Mouse (Mus musculus): ENCODE results near the gene Cdan1. TPM values are rescaled to one million over a fixed set of nuclear protein-coding genes. Genes with fewer than 3 reads are reported as not detected.
"Not testable (repeated sequence)": the region's sequence is repeated elsewhere in the genome, so short reads cannot be mapped to it uniquely, and the experiment has no call there.

The Cdan1 gene
- polyA plus RNA-seq, 1 experiment from 2014 or later = 9.3 TPM

GRCm38 (mm10) chr2:120710154-120710553 lies 139.8 kb downstream of the Cdan1 start:
- no peak for ATAC-seq (ENCODE audit: low read depth)
- 81% methylated on average over 3 of the region's 3 CpGs for WGBS
- Histone ChIP-seq H3K9me3 (ENCODE audit: control insufficient read depth, low read length) (no peaks in the 10 kb centered on the region), H3K9ac (ENCODE audit: low read depth, low read length) (no peak overlapping the region), H3K4me2 (ENCODE audit: low read depth, low read length) (no peak overlapping the region), H3K4me1 (ENCODE audit: control insufficient read depth, insufficient read depth, low read length) (no peaks in the 10 kb centered on the region), H3K27ac (replicated peaks; ENCODE audit: low read depth, low read length) (no peak overlapping the region), H3K27me3 (replicated peaks; ENCODE audit: control insufficient read depth, insufficient read depth, low read length) (no peaks in the 10 kb centered on the region), H3K36me3 (ENCODE audit: control insufficient read depth, insufficient read depth, low read length) (peaks cover 54% of the 10 kb centered on the region), H3K4me3 (ENCODE audit: low read depth, low read length) (no peak overlapping the region)
- DNase-seq (ENCODE audit: low spot score) = no peak

GRCm38 (mm10) chr2:120707041-120707440 lies 142.9 kb downstream of the Cdan1 start:
- H3K36me3 ChIP-seq (ENCODE audit: control insufficient read depth, insufficient read depth, low read length) = peaks cover 29% of the 10 kb centered on the region; the same call in 1 of the 2 replicates
- ATAC-seq (ENCODE audit: low read depth) (no peak), DNase-seq (ENCODE audit: low spot score) (no peak)
- no peaks in the 10 kb centered on the region for H3K9me3 ChIP-seq (ENCODE audit: control insufficient read depth, low read length)
- H3K9ac ChIP-seq (ENCODE audit: low read depth, low read length) = no peak overlapping the region
- H3K4me2 ChIP-seq (ENCODE audit: low read depth, low read length) = no peak overlapping the region
- no peaks in the 10 kb centered on the region for H3K4me1 ChIP-seq (ENCODE audit: control insufficient read depth, insufficient read depth, low read length)
- H3K27me3 ChIP-seq (replicated peaks; ENCODE audit: control insufficient read depth, insufficient read depth, low read length) = no peaks in the 10 kb centered on the region
- H3K4me3 ChIP-seq (ENCODE audit: low read depth, low read length) = no peak overlapping the region
- no peak overlapping the region for H3K27ac ChIP-seq (replicated peaks; ENCODE audit: low read depth, low read length)

GRCm38 (mm10) chr2:120702675-120703074 lies 147.3 kb downstream of the Cdan1 start:
- DNase-seq (ENCODE audit: low spot score) (no peak), ATAC-seq (ENCODE audit: low read depth) (no peak)
- no peak overlapping the region for H3K4me2 ChIP-seq (ENCODE audit: low read depth, low read length)
- 73% methylated on average over 5 of the region's 5 CpGs for WGBS
- no peaks in the 10 kb centered on the region for H3K4me1 ChIP-seq (ENCODE audit: control insufficient read depth, insufficient read depth, low read length)
- peaks cover 40% of the 10 kb centered on the region; the same call in 1 of the 2 replicates for H3K36me3 ChIP-seq (ENCODE audit: control insufficient read depth, insufficient read depth, low read length)
- H3K27ac ChIP-seq (replicated peaks; ENCODE audit: low read depth, low read length) = no peak overlapping the region
- H3K4me3 ChIP-seq (ENCODE audit: low read depth, low read length) = no peak overlapping the region
- no peaks in the 10 kb centered on the region for H3K27me3 ChIP-seq (replicated peaks; ENCODE audit: control insufficient read depth, insufficient read depth, low read length)
- no peaks in the 10 kb centered on the region for H3K9me3 ChIP-seq (ENCODE audit: control insufficient read depth, low read length)
- H3K9ac ChIP-seq (ENCODE audit: low read depth, low read length) = no peak overlapping the region

- no peaks in the 10 kb centered on the region for H3K4me1 ChIP-seq (ENCODE audit: control insufficient read depth, insufficient read depth, low read length)
- no peak overlapping the region for H3K4me3 ChIP-seq (ENCODE audit: low read depth, low read length)
- no peak overlapping the region for H3K4me2 ChIP-seq (ENCODE audit: low read depth, low read length)
- H3K9ac ChIP-seq (ENCODE audit: low read depth, low read length) = no peak overlapping the region
- H3K27me3 ChIP-seq (replicated peaks; ENCODE audit: control insufficient read depth, insufficient read depth, low read length) = no peaks in the 10 kb centered on the region
- ATAC-seq (ENCODE audit: low read depth) (no peak), DNase-seq (ENCODE audit: low spot score) (no peak)
- H3K9me3 ChIP-seq (ENCODE audit: control insufficient read depth, low read length) = no peaks in the 10 kb centered on the region
- WGBS = 83% methylated on average over 3 of the region's 3 CpGs
- H3K27ac ChIP-seq (replicated peaks; ENCODE audit: low read depth, low read length) = no peak overlapping the region
- H3K36me3 ChIP-seq (ENCODE audit: control insufficient read depth, insufficient read depth, low read length) = peaks cover 52% of the 10 kb centered on the region
Measured at GRCm38 (mm10) chr2:120700379-120700885, 149.5 kb downstream of the Cdan1 start.

GRCm38 (mm10) chr2:120697767-120698166 lies 152.2 kb downstream of the Cdan1 start:
- Histone ChIP-seq H3K4me2 (ENCODE audit: low read depth, low read length) (no peak overlapping the region), H3K9ac (ENCODE audit: low read depth, low read length) (no peak overlapping the region), H3K9me3 (ENCODE audit: control insufficient read depth, low read length) (no peaks in the 10 kb centered on the region), H3K27ac (replicated peaks; ENCODE audit: low read depth, low read length) (no peak overlapping the region), H3K36me3 (ENCODE audit: control insufficient read depth, insufficient read depth, low read length) (peaks cover 63% of the 10 kb centered on the region), H3K4me3 (ENCODE audit: low read depth, low read length) (no peak overlapping the region), H3K4me1 (ENCODE audit: control insufficient read depth, insufficient read depth, low read length) (no peaks in the 10 kb centered on the region), H3K27me3 (replicated peaks; ENCODE audit: control insufficient read depth, insufficient read depth, low read length) (no peaks in the 10 kb centered on the region)
- ATAC-seq (ENCODE audit: low read depth) (no peak), DNase-seq (ENCODE audit: low spot score) (no peak)
- 78% methylated on average over 5 of the region's 5 CpGs for whole genome bisulfite sequencing

- H3K27me3 ChIP-seq (replicated peaks; ENCODE audit: control insufficient read depth, insufficient read depth, low read length); H3K9ac ChIP-seq (ENCODE audit: low read depth, low read length); H3K4me3 ChIP-seq (ENCODE audit: low read depth, low read length); ATAC-seq (ENCODE audit: low read depth); H3K9me3 ChIP-seq (ENCODE audit: control insufficient read depth, low read length); H3K36me3 ChIP-seq (ENCODE audit: control insufficient read depth, insufficient read depth, low read length); H3K27ac ChIP-seq (replicated peaks; ENCODE audit: low read depth, low read length); H3K4me1 ChIP-seq (ENCODE audit: control insufficient read depth, insufficient read depth, low read length); H3K4me2 ChIP-seq (ENCODE audit: low read depth, low read length): not testable (repeated sequence)
- DNase-seq (ENCODE audit: low spot score) = peak; percentile 24
- WGBS = 86% methylated on average over 7 of the region's 7 CpGs
Measured at GRCm38 (mm10) chr2:120681151-120681550, 168.8 kb downstream of the Cdan1 start.

- ATAC-seq (ENCODE audit: low read depth) (no peak), DNase-seq (ENCODE audit: low spot score) (peak; percentile 46)
- no peak overlapping the region for H3K4me3 ChIP-seq (ENCODE audit: low read depth, low read length)
- no peak overlapping the region for H3K4me2 ChIP-seq (ENCODE audit: low read depth, low read length)
- no peak overlapping the region for H3K9ac ChIP-seq (ENCODE audit: low read depth, low read length)
- H3K4me1 ChIP-seq (ENCODE audit: control insufficient read depth, insufficient read depth, low read length) = no peaks in the 10 kb centered on the region
- H3K27me3 ChIP-seq (replicated peaks; ENCODE audit: control insufficient read depth, insufficient read depth, low read length) = no peaks in the 10 kb centered on the region
- 75% methylated on average over 2 of the region's 2 CpGs for WGBS
- H3K36me3 ChIP-seq (ENCODE audit: control insufficient read depth, insufficient read depth, low read length) = peaks cover 8% of the 10 kb centered on the region; the same call in 1 of the 2 replicates
- no peak overlapping the region for H3K27ac ChIP-seq (replicated peaks; ENCODE audit: low read depth, low read length)
- no peaks in the 10 kb centered on the region for H3K9me3 ChIP-seq (ENCODE audit: control insufficient read depth, low read length)
Measured at GRCm38 (mm10) chr2:120670253-120670652, 179.7 kb downstream of the Cdan1 start.

- ATAC-seq (ENCODE audit: low read depth) (no peak), DNase-seq (ENCODE audit: low spot score) (no peak)
- Histone ChIP-seq H3K27me3 (replicated peaks; ENCODE audit: control insufficient read depth, insufficient read depth, low read length) (no peaks in the 10 kb centered on the region), H3K36me3 (ENCODE audit: control insufficient read depth, insufficient read depth, low read length) (no peaks in the 10 kb centered on the region), H3K4me2 (ENCODE audit: low read depth, low read length) (no peak overlapping the region), H3K9me3 (ENCODE audit: control insufficient read depth, low read length) (no peaks in the 10 kb centered on the region), H3K4me3 (ENCODE audit: low read depth, low read length) (no peak overlapping the region), H3K9ac (ENCODE audit: low read depth, low read length) (no peak overlapping the region), H3K4me1 (ENCODE audit: control insufficient read depth, insufficient read depth, low read length) (no peaks in the 10 kb centered on the region), H3K27ac (replicated peaks; ENCODE audit: low read depth, low read length) (no peak overlapping the region)
- WGBS = 93% methylated on average over 2 of the region's 2 CpGs
Measured at GRCm38 (mm10) chr2:120667446-120667845, 182.5 kb downstream of the Cdan1 start.

All from embryonic facial prominence, embryonic 14.5 days (tissue).